Mouse (Mus musculus) kidney, adult 2 months (tissue): ENCODE measurements around the gene Ksr2.

Source experiments
- CTCF ChIP-seq: fragments of 200-500 bp; conservative IDR thresholded peaks from 2 replicates; pipeline ENCODE4 v1.5.1; 2011; ENCODE audit warnings: low read depth, mild to moderate bottlenecking, control low read depth, low read length, moderate library complexity, mixed read lengths; ENCODE audit not compliant: insufficient read depth, insufficient read length
- POLR2A ChIP-seq: fragments of 200-500 bp; IDR thresholded peaks from one replicate; pipeline ENCODE4 v1.6.1; 2011; ENCODE audit warnings: low read depth, low read length, control low read depth

DNA sequence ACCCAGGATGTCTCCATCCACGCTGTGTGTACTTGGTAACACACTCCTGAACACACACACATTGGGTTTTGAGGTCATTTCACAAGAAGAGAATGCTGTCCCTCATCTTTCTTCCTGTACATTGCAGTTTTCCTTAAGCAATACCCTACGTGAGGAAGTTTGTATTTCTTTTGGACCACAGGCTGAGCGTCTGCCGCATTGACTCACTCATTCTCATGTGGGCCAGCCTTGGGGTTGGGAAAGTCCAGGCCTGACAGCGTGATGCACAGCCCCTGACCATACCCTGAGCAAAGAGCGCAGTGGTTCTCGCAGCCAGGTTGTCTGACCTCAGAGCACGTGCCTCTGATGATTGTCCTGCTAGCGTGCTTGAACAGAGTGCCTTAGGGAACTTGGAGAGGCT lies 40.4 kb upstream of the Ksr2 start:
- TF ChIP-seq CTCF (no peak), POLR2A (no peak)
